ENCODE assay signal across 8 mouse cellular contexts in genomic region chr5:150665132-150665954, GRCm38 (mm10). TPM values are rescaled to one million over a fixed set of nuclear protein-coding genes. Genes with fewer than 3 reads are reported as not detected.
DNase-seq lines count a peak whose midpoint lies in the region; ATAC-seq lines count a peak whose summit lies in the region.

No protein-coding gene starts in this region.

- peaks cover 9% of the 10 kb centered on the region; the same call in 1 of the 2 replicates for H3K4me1 ChIP-seq in forebrain, embryonic 14.5 days (ENCODE audit: control insufficient read depth, insufficient read depth, low read length)
- H3K4me1 ChIP-seq in neural tube, embryonic 15.5 days = peaks cover 25% of the 10 kb centered on the region

- H3K4me3 ChIP-seq in forebrain, embryonic 14.5 days (ENCODE audit: low read depth, low read length) = peak overlapping the region; percentile 96
- peak overlapping the region; percentile 99 for H3K4me3 ChIP-seq in neural tube, embryonic 15.5 days (replicated peaks)

- H3K9me3 ChIP-seq in forebrain, embryonic 14.5 days (replicated peaks; ENCODE audit: control insufficient read depth, low read length) = no peaks in the 10 kb centered on the region
- no peaks in the 10 kb centered on the region for H3K9me3 ChIP-seq in neural tube, embryonic 15.5 days (replicated peaks)

- peak; percentile 100 for DNase-seq in ES-CJ7 (ENCODE audit: low read depth, low spot score)
- DNase-seq in cerebellum, adult 11 months = peak; percentile 92
- peak; percentile 100 for DNase-seq in forebrain, embryonic 14.5 days (ENCODE audit: low spot score)
- peak; percentile 89 to 93 for DNase-seq in heart, postnatal 14 days
- DNase-seq in layer of hippocampus, adult 11-12 months (ENCODE audit: low spot score) = peak; percentile 98
- DNase-seq in lung, adult 18-20 months = peak; percentile 97
- DNase-seq in testis, postnatal 14 days (ENCODE audit: low spot score) = peak; percentile 97

- peak overlapping the region; percentile 79 for H3K4me2 ChIP-seq in forebrain, embryonic 14.5 days (ENCODE audit: low read length)
- H3K4me2 ChIP-seq in neural tube, embryonic 15.5 days = peak overlapping the region; percentile 73

- under 1% methylated on average over 52 of the region's 52 CpGs for WGBS in forebrain, embryonic 14.5 days
- under 1% methylated on average over 52 of the region's 52 CpGs for WGBS in neural tube, embryonic 15.5 days

- peaks cover 17% of the 10 kb centered on the region for H3K36me3 ChIP-seq in forebrain, embryonic 14.5 days (ENCODE audit: control insufficient read depth, insufficient read depth, low read length)
- H3K36me3 ChIP-seq in neural tube, embryonic 15.5 days = peaks cover 12% of the 10 kb centered on the region

- intact Hi-C loops in heart, postnatal 14 days (cut with DNase I) = loop anchor here (2.0 to 5.0 kb wide), 2 partner anchors 147 to 223 kb away; partner anchors contain the start of gene Zar1l

- peak overlapping the region; percentile 91 for H3K9ac ChIP-seq in forebrain, embryonic 14.5 days (ENCODE audit: low read length)
- H3K9ac ChIP-seq in neural tube, embryonic 15.5 days (replicated peaks) = peak overlapping the region; percentile 94

- H3K27me3 ChIP-seq in forebrain, embryonic 14.5 days (replicated peaks; ENCODE audit: control insufficient read depth, insufficient read depth, low read length) = no peaks in the 10 kb centered on the region
- H3K27me3 ChIP-seq in neural tube, embryonic 15.5 days (replicated peaks) = no peaks in the 10 kb centered on the region

- ATAC-seq in forebrain, embryonic 14.5 days = peak; percentile 99
- peak; percentile 99 for ATAC-seq in neural tube, embryonic 15.5 days (ENCODE audit: low FRiP score)

- H3K27ac ChIP-seq in forebrain, embryonic 14.5 days (ENCODE audit: low read depth, low read length) = peak overlapping the region; percentile 91
- peak overlapping the region; percentile 96 for H3K27ac ChIP-seq in neural tube, embryonic 15.5 days (replicated peaks)

RNA-seq across cellular contexts. Expression of gene N4bp2l2, which starts 0.6 kb away (rescaled TPM):
- polyA plus RNA-seq in forebrain, embryonic 14.5 days (2014; fragmentation: Nextera tagmentation; extraction: Ambion mirVana) = 30.2 and 34.9 TPM in 2 replicates
- 10 to 100 TPM; 40.0 to 46.0 TPM for total RNA-seq in heart, postnatal 14 days (2021)
- polyA plus RNA-seq in neural tube, embryonic 15.5 days (2015; fragmentation: Nextera tagmentation; extraction: Ambion mirVana) = 30.7 and 33.0 TPM in 2 replicates

RNA-seq across cellular contexts. Expression of gene Pds5b, which starts 8.2 kb away (rescaled TPM):
- 31.8 and 38.0 TPM in 2 replicates for polyA plus RNA-seq in forebrain, embryonic 14.5 days (2014; fragmentation: Nextera tagmentation; extraction: Ambion mirVana)
- 10 to 100 TPM; 20.3 to 21.6 TPM for total RNA-seq in heart, postnatal 14 days (2021)
- polyA plus RNA-seq in neural tube, embryonic 15.5 days (2015; fragmentation: Nextera tagmentation; extraction: Ambion mirVana) = 29.1 and 36.8 TPM in 2 replicates

Comparison
In these comparisons a context has a peak if more than half of its experiments do, and no peak if none do; other contexts are left out.
1. Peak in every context shown above with its lines: DNase-seq, ATAC-seq, H3K4me3 ChIP-seq and H3K27ac ChIP-seq.